ENCODE assay signal across 11 mouse cellular contexts in genomic region chr17:12846474-12846873, GRCm38 (mm10). TPM values are rescaled to one million over a fixed set of nuclear protein-coding genes. Genes with fewer than 3 reads are reported as not detected.
DNase-seq lines count a peak whose midpoint lies in the region; ATAC-seq and TF ChIP-seq lines count a peak whose summit lies in the region.
"Had no signal": no experiment of that assay in that cellular context is flagged by ENCODE, and none has a peak within 500 bp of the region (broad histone marks: within the 10 kb centered on the region; RNA-seq: fewer than 3 reads in every experiment).

No protein-coding gene starts in this region.

- 73% methylated on average over 5 of the region's 5 CpGs for WGBS in forebrain, postnatal 0 days
- 79% methylated on average over 5 of the region's 5 CpGs for WGBS in forebrain, embryonic 15.5 days
- 69% methylated on average over 5 of the region's 5 CpGs for WGBS in stomach, embryonic 15.5 days
- 60% methylated on average over 5 of the region's 5 CpGs for WGBS in stomach, postnatal 0 days

- TF ChIP-seq CTCF in forebrain, postnatal 0 days (IDR thresholded peaks at IDR 0.05; ENCODE audit: low read depth), result no peak
- TF ChIP-seq CTCF in stomach, postnatal 0 days (IDR thresholded peaks at IDR 0.05; ENCODE audit: low read depth), result no peak

- no peak overlapping the region for H3K4me3 ChIP-seq in forebrain, postnatal 0 days (ENCODE audit: low read depth, low read length)
- H3K4me3 ChIP-seq in forebrain, embryonic 15.5 days, result no peak overlapping the region
- no peak overlapping the region for H3K4me3 ChIP-seq in stomach, embryonic 15.5 days (replicated peaks)
- no peak overlapping the region for H3K4me3 ChIP-seq in stomach, postnatal 0 days (ENCODE audit: low read depth, low read length)
- H3K4me3 ChIP-seq: lung, embryonic 15.5 days had no signal

- no peaks in the 10 kb centered on the region for H3K4me1 ChIP-seq in forebrain, postnatal 0 days (ENCODE audit: insufficient read depth)
- no peaks in the 10 kb centered on the region for H3K4me1 ChIP-seq in forebrain, embryonic 15.5 days
- peaks cover 6% of the 10 kb centered on the region; the same call in 1 of the 2 replicates for H3K4me1 ChIP-seq in stomach, embryonic 15.5 days
- no peaks in the 10 kb centered on the region for H3K4me1 ChIP-seq in stomach, postnatal 0 days (replicated peaks; ENCODE audit: control insufficient read depth, insufficient read depth)

- H3K36me3 ChIP-seq in forebrain, postnatal 0 days (ENCODE audit: insufficient read depth), result no peaks in the 10 kb centered on the region
- no peaks in the 10 kb centered on the region for H3K36me3 ChIP-seq in forebrain, embryonic 15.5 days
- no peaks in the 10 kb centered on the region for H3K36me3 ChIP-seq in stomach, embryonic 15.5 days
- H3K36me3 ChIP-seq in stomach, postnatal 0 days (ENCODE audit: control insufficient read depth, insufficient read depth, low read length), result no peaks in the 10 kb centered on the region
- H3K36me3 ChIP-seq: lung, embryonic 15.5 days had no signal

- no peak for TF ChIP-seq EP300 in stomach, postnatal 0 days (optimal IDR thresholded peaks at IDR 0.05)

- H3K9me3 ChIP-seq in forebrain, postnatal 0 days (ENCODE audit: low read length), result no peaks in the 10 kb centered on the region
- no peaks in the 10 kb centered on the region for H3K9me3 ChIP-seq in forebrain, embryonic 15.5 days
- no peaks in the 10 kb centered on the region for H3K9me3 ChIP-seq in stomach, embryonic 15.5 days
- no peaks in the 10 kb centered on the region for H3K9me3 ChIP-seq in stomach, postnatal 0 days (ENCODE audit: control insufficient read depth, low read length)
- H3K9me3 ChIP-seq: lung, embryonic 15.5 days had no signal

- H3K27me3 ChIP-seq in forebrain, postnatal 0 days (ENCODE audit: insufficient read depth, low read length), result no peaks in the 10 kb centered on the region; the same call in 1 of the 2 replicates
- no peaks in the 10 kb centered on the region for H3K27me3 ChIP-seq in forebrain, embryonic 15.5 days
- H3K27me3 ChIP-seq in stomach, embryonic 15.5 days (replicated peaks), result no peaks in the 10 kb centered on the region
- H3K27me3 ChIP-seq in stomach, postnatal 0 days (ENCODE audit: control insufficient read depth, insufficient read depth, low read length), result no peaks in the 10 kb centered on the region
- H3K27me3 ChIP-seq: lung, embryonic 15.5 days had no signal

- no peak overlapping the region for H3K27ac ChIP-seq in forebrain, postnatal 0 days (ENCODE audit: low read depth, low read length)
- H3K27ac ChIP-seq in forebrain, embryonic 15.5 days (replicated peaks), result no peak overlapping the region
- peak overlapping the region; percentile 16; the same call in 1 of the 2 replicates for H3K27ac ChIP-seq in stomach, embryonic 15.5 days
- no peak overlapping the region for H3K27ac ChIP-seq in stomach, postnatal 0 days (replicated peaks)
- H3K27ac ChIP-seq: lung, embryonic 15.5 days had no signal

- DNase-seq in forebrain, postnatal 0 days, result peak; percentile 39
- DNase-seq in stomach, postnatal 0 days (ENCODE audit: low spot score), result no peak
- peak; percentile 71 for DNase-seq in left cerebral cortex, postnatal 4 days
- no peak for DNase-seq in adrenal gland, postnatal 36 days

- no peak overlapping the region for H3K4me2 ChIP-seq in forebrain, postnatal 0 days (ENCODE audit: low read depth)
- no peak overlapping the region for H3K4me2 ChIP-seq in forebrain, embryonic 15.5 days (replicated peaks)
- no peak overlapping the region for H3K4me2 ChIP-seq in stomach, embryonic 15.5 days
- H3K4me2 ChIP-seq in stomach, postnatal 0 days (replicated peaks; ENCODE audit: low read depth), result no peak overlapping the region
- H3K4me2 ChIP-seq: lung, embryonic 15.5 days had no signal

- ATAC-seq in forebrain, postnatal 0 days, result no peak
- ATAC-seq in forebrain, embryonic 15.5 days (replicated peaks), result no peak
- ATAC-seq in stomach, embryonic 15.5 days (ENCODE audit: insufficient read depth, low FRiP score, low read depth), result no peak
- no peak for ATAC-seq in stomach, postnatal 0 days (ENCODE audit: low FRiP score, low TSS enrichment)
- ATAC-seq in megakaryocyte-erythroid progenitor cell, adult 5-6 weeks (replicated peaks; ENCODE audit: low FRiP score, low TSS enrichment, poor library complexity, severe bottlenecking), result no peak
- ATAC-seq in cerebellum, adult (ENCODE audit: insufficient number of reproducible peaks, low FRiP score, low TSS enrichment), result no peak
- ATAC-seq: inflammation-experienced regulatory T-cells, adult 6 months had no signal

- intact Hi-C loops in left cerebral cortex, postnatal 4 days (cut with DNase I), result no loop called here

- no peak overlapping the region for H3K9ac ChIP-seq in forebrain, postnatal 0 days
- no peak overlapping the region for H3K9ac ChIP-seq in forebrain, embryonic 15.5 days (replicated peaks)
- no peak overlapping the region for H3K9ac ChIP-seq in stomach, embryonic 15.5 days
- H3K9ac ChIP-seq in stomach, postnatal 0 days (ENCODE audit: low read length), result no peak overlapping the region
- H3K9ac ChIP-seq: lung, embryonic 15.5 days had no signal

RNA-seq across cellular contexts. Expression of gene Mas1, which starts 21.5 kb away (rescaled TPM):
- 1.5 and 2.2 TPM in 2 replicates for total RNA-seq in forebrain, postnatal 0 days (2014; rRNA removed)
- 1.4 and 2.4 TPM in 2 replicates for polyA plus RNA-seq in forebrain, postnatal 0 days (2015; fragmentation: Nextera tagmentation; extraction: Ambion mirVana)
- 0.23 and 0.28 TPM in 2 replicates for polyA plus RNA-seq in forebrain, embryonic 15.5 days (2015; fragmentation: Nextera tagmentation; extraction: Ambion mirVana)
- 0.82 and 1.2 TPM in 2 replicates for polyA plus RNA-seq in stomach, embryonic 15.5 days (2015; fragmentation: Nextera tagmentation; extraction: Ambion mirVana)
- polyA plus RNA-seq in stomach, postnatal 0 days (2015; fragmentation: Nextera tagmentation; extraction: Ambion mirVana), result 0.12 and 0.21 TPM in 2 replicates
- 1 to 10 TPM; 3.4 to 9.2 TPM for total RNA-seq in left cerebral cortex, postnatal 4 days (2021)
- not detected for total RNA-seq in adrenal gland, postnatal 36 days (2021)
- total RNA-seq in megakaryocyte-erythroid progenitor cell, adult 5-6 weeks (2014; fragmentation: Nextera tagmentation), result not detected in 2 replicates
- not detected in 2 replicates for total RNA-seq in megakaryocyte-erythroid progenitor cell, adult 5-6 weeks (2017)
- polyA plus RNA-seq: spleen, adult 2 months had no signal

RNA-seq across cellular contexts. Expression of gene Mrgprh, which starts 29.4 kb away (rescaled TPM):
- not detected in 2 replicates for total RNA-seq in forebrain, postnatal 0 days (2014; rRNA removed)
- not detected in 2 replicates for polyA plus RNA-seq in forebrain, postnatal 0 days (2015; fragmentation: Nextera tagmentation; extraction: Ambion mirVana)
- polyA plus RNA-seq in forebrain, embryonic 15.5 days (2015; fragmentation: Nextera tagmentation; extraction: Ambion mirVana), result not detected in 2 replicates
- polyA plus RNA-seq in stomach, embryonic 15.5 days (2015; fragmentation: Nextera tagmentation; extraction: Ambion mirVana), result 0.06 TPM in 1 of 2 replicates, not detected in the other
- polyA plus RNA-seq in stomach, postnatal 0 days (2015; fragmentation: Nextera tagmentation; extraction: Ambion mirVana), result not detected in 2 replicates
- not detected for total RNA-seq in left cerebral cortex, postnatal 4 days (2021)
- total RNA-seq in adrenal gland, postnatal 36 days (2021), result under 1 TPM; 0.17 to 0.20 TPM
- not detected in 2 replicates for total RNA-seq in megakaryocyte-erythroid progenitor cell, adult 5-6 weeks (2014; fragmentation: Nextera tagmentation)
- not detected in 2 replicates for total RNA-seq in megakaryocyte-erythroid progenitor cell, adult 5-6 weeks (2017)
- polyA plus RNA-seq: inflammation-experienced regulatory T-cells, adult 6 months; lung, embryonic 15.5 days; spleen, adult 2 months had no signal

Comparison
In these comparisons a context has a peak if more than half of its experiments do, and no peak if none do; other contexts are left out.
1. DNase-seq: peak in forebrain, postnatal 0 days (single experiment) and left cerebral cortex, postnatal 4 days (single experiment); none in stomach, postnatal 0 days (single experiment) and adrenal gland, postnatal 36 days (0 of 2).